Mouse (Mus musculus) midbrain, embryonic 10.5 days (tissue): Measurements from ENCODE around the gene Akr1b10. TPM values are rescaled to one million over a fixed set of nuclear protein-coding genes. Genes with fewer than 3 reads are reported as not detected.
"Not testable (repeated sequence)": the region's sequence is repeated elsewhere in the genome, so short reads cannot be mapped to it uniquely, and the experiment has no call there.

Source experiments
- DNase-seq: peaks from one replicate; pipeline ENCODE4 v3.0.0-alpha.2; 2017; ENCODE audit warnings: low spot score
- H3K27ac ChIP-seq: fragments of 300-500 bp; sonication (generic); replicated peaks from 2 replicates; pipeline ENCODE4 v1.5.1; 2016; ENCODE audit warnings: mild to moderate bottlenecking
- H3K27me3 ChIP-seq: fragments of 300-500 bp; sonication (generic); 2 replicates; pipeline ENCODE4 v1.6.1; 2016; ENCODE audit warnings: low read depth, mild to moderate bottlenecking; ENCODE audit not compliant: poor library complexity, severe bottlenecking
- H3K36me3 ChIP-seq: fragments of 300-500 bp; sonication (generic); 2 replicates; pipeline ENCODE4 v1.6.1; 2016; ENCODE audit warnings: mild to moderate bottlenecking, moderate library complexity
- H3K4me1 ChIP-seq: fragments of 300-500 bp; sonication (generic); 2 replicates; pipeline ENCODE4 v1.6.1; 2016
- H3K4me3 ChIP-seq: fragments of 300-500 bp; sonication (generic); 2 replicates; pipeline ENCODE4 v1.5.1; 2016; ENCODE audit warnings: mild to moderate bottlenecking, moderate library complexity
- H3K9me3 ChIP-seq: fragments of 300-500 bp; sonication (generic); replicated peaks from 2 replicates; pipeline ENCODE4 v1.6.1; 2016; ENCODE audit warnings: mild to moderate bottlenecking
- WGBS: fragments of 180-500 bp; shearing (Covaris S2); methylation state at CpG from one replicate; pipeline ENCODE4 v1.1.7; 2016; 5-methylcytosine and 5-hydroxymethylcytosine counted together
- polyA plus RNA-seq: library from polyadenylated mRNA; unstranded; fragments of >200 nt; fragmentation: Nextera tagmentation; extraction: Ambion mirVana; gene quantifications from 2 replicates; pipeline ENCODE4 v1.2.1, GENCODE M21; 2016

Gene Akr1b10
- polyA plus RNA-seq, 1 experiment from 2014 or later = 16.2 TPM

DNA sequence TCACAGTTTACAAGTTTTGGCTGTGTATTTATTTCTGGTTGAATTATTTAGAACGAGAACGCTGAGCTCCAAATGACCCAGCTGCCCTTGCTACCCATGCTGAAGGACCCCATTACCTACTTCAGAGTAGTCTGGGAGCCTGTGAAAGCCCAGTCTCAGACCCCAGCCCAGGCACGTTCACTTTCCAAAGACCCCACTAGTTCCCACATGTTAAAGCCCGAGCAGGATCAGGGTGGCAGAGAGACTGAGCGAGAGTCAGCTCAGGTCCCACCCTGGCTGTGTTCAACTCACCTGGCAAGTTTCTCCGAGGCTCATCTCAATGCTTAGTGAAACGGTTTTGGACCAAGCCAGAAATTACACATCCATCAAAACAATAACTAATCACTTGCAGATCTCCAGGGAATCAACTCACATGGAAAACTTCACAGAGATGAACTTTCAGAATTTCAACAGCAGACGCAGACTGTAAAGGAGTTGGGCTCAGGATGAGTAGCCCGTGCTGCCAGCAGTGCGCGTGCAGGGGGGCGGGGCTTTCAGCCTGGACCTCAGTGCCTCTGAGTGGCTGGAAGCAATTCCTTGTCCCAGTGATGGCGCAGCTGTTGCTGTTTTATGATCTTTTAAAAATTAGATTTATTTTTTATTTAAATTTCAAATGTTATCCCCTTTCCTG is 818 bp downstream of the Akr1b10 start:
- Histone ChIP-seq H3K9me3 (no peaks in the 10 kb centered on the region), H3K27ac (peak overlapping the region; percentile 75), H3K36me3 (peaks cover 9% of the 10 kb centered on the region; the same call in 1 of the 2 replicates), H3K4me3 (peak overlapping the region; percentile 63), H3K27me3 (no peaks in the 10 kb centered on the region), H3K4me1 (peaks cover 22% of the 10 kb centered on the region)
- 4% methylated on average over 13 of the region's 13 CpGs for WGBS
- DNase-seq = peak; percentile 25

GRCm38 (mm10) chr6:34388420-34389156 is 4.6 kb downstream of the Akr1b10 start:
- Histone ChIP-seq H3K27ac (no peak overlapping the region), H3K36me3 (peaks cover 30% of the 10 kb centered on the region), H3K4me3 (no peak overlapping the region), H3K9me3 (peaks cover 9% of the 10 kb centered on the region; the same call in 1 of the 2 replicates), H3K4me1 (peaks cover 18% of the 10 kb centered on the region), H3K27me3 (no peaks in the 10 kb centered on the region)
- 88% methylated on average over 4 of the region's 4 CpGs for WGBS
- no peak for DNase-seq

- no peak for DNase-seq
- peaks cover 5% of the 10 kb centered on the region; the same call in 1 of the 2 replicates for H3K9me3 ChIP-seq
- peaks cover 14% of the 10 kb centered on the region for H3K36me3 ChIP-seq
- WGBS = 87% methylated on average over 5 of the region's 5 CpGs
- no peak overlapping the region for H3K4me3 ChIP-seq
- H3K4me1 ChIP-seq = no peaks in the 10 kb centered on the region
- no peaks in the 10 kb centered on the region for H3K27me3 ChIP-seq
- H3K27ac ChIP-seq = no peak overlapping the region
Observed at GRCm38 (mm10) chr6:34395897-34396296, 11.9 kb downstream of the Akr1b10 start.

DNA sequence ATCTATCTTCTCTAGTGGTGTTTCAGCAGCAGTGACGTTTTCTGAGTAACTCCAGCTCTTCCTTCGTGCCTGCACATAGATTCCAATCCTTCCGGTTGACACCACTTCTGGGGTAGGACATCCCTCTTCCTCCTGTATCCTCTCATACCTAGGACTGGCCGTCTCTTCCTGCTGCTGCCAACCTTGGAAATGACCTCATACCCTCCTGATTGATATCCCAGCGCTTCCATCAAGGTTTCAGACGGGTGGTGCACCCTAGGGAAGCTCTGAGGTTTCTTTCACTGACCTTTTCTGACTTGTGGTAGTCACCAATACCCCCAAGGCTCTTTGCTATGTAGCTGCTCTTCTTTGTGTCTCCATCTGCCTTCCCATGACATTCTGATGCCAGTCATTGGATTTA is 14.4 kb downstream of the Akr1b10 start:
- DNase-seq = no peak
- no peaks in the 10 kb centered on the region for H3K9me3 ChIP-seq
- 87% methylated on average over 6 of the region's 6 CpGs for WGBS
- 0 out of 2 replicates have a peak, but pooled peaks cover 3% of the 10 kb centered on the region for H3K36me3 ChIP-seq
- H3K4me3 ChIP-seq = no peak overlapping the region
- H3K27ac ChIP-seq = no peak overlapping the region
- H3K27me3 ChIP-seq = no peaks in the 10 kb centered on the region
- no peaks in the 10 kb centered on the region for H3K4me1 ChIP-seq

GRCm38 (mm10) chr6:34399606-34400220 is 15.7 kb downstream of the Akr1b10 start:
- no peaks in the 10 kb centered on the region for H3K9me3 ChIP-seq
- no peaks in the 10 kb centered on the region for H3K27me3 ChIP-seq
- no peak overlapping the region for H3K27ac ChIP-seq
- DNase-seq = no peak
- WGBS = 83% methylated on average over 13 of the region's 13 CpGs
- no peak overlapping the region for H3K4me3 ChIP-seq
- no peaks in the 10 kb centered on the region for H3K4me1 ChIP-seq
- no peaks in the 10 kb centered on the region for H3K36me3 ChIP-seq

DNA sequence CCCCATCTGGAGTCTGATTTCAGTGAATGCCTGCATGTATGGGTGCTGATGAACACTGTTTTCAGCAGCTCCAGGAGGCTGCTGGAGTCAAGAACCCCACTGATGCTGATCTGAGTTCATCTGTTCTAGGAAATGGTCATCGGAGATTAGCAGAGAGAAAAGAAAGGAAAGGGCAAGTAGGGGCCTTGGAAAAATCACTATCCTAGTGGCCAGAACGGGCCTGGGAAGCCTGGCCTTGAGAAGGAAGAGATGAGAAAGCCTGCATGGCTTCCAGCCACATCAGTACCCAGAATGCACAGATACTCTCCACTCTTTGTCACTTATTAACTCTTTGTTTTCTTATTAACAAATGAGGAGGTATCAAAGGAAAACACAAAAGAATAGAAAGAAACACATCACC is 16.7 kb downstream of the Akr1b10 start:
- WGBS = 86% methylated on average over 2 of the region's 2 CpGs
- H3K27ac ChIP-seq = no peak overlapping the region
- no peak for DNase-seq
- no peaks in the 10 kb centered on the region for H3K9me3 ChIP-seq
- no peak overlapping the region for H3K4me3 ChIP-seq
- H3K36me3 ChIP-seq = no peaks in the 10 kb centered on the region
- no peaks in the 10 kb centered on the region for H3K4me1 ChIP-seq
- no peaks in the 10 kb centered on the region for H3K27me3 ChIP-seq

- Histone ChIP-seq H3K36me3 (no peaks in the 10 kb centered on the region), H3K9me3 (no peaks in the 10 kb centered on the region), H3K27ac (no peak overlapping the region), H3K4me1 (no peaks in the 10 kb centered on the region), H3K4me3 (no peak overlapping the region), H3K27me3 (no peaks in the 10 kb centered on the region)
- WGBS = 94% methylated on average over 4 of the region's 4 CpGs
- no peak for DNase-seq
Observed at GRCm38 (mm10) chr6:34406746-34407145, 22.7 kb downstream of the Akr1b10 start.

- Histone ChIP-seq H3K9me3 (no peaks in the 10 kb centered on the region), H3K4me3 (no peak overlapping the region), H3K4me1 (no peaks in the 10 kb centered on the region), H3K36me3 (no peaks in the 10 kb centered on the region), H3K27me3 (no peaks in the 10 kb centered on the region), H3K27ac (no peak overlapping the region)
- DNase-seq = no peak
- WGBS = 89% methylated on average over 10 of the region's 10 CpGs
Observed at GRCm38 (mm10) chr6:34407403-34407802, 23.4 kb downstream of the Akr1b10 start.

GRCm38 (mm10) chr6:34412023-34412422 is 28.0 kb downstream of the Akr1b10 start, which contains the start of gene Akr1b7:
TSS of gene Akr1b7 (plus strand) at chr6:34412334.
- Histone ChIP-seq H3K27ac (no peak within 1 kb of the TSS), H3K4me3 (no peak within 1 kb of the TSS), H3K27me3 (no peaks in the 10 kb centered on the region), H3K36me3 (no peaks in the 10 kb centered on the region), H3K4me1 (no peaks in the 10 kb centered on the region), H3K9me3 (no peaks in the 10 kb centered on the region)
- WGBS = 90% methylated on average over 6 of the region's 6 CpGs
- DNase-seq = no peak

DNA sequence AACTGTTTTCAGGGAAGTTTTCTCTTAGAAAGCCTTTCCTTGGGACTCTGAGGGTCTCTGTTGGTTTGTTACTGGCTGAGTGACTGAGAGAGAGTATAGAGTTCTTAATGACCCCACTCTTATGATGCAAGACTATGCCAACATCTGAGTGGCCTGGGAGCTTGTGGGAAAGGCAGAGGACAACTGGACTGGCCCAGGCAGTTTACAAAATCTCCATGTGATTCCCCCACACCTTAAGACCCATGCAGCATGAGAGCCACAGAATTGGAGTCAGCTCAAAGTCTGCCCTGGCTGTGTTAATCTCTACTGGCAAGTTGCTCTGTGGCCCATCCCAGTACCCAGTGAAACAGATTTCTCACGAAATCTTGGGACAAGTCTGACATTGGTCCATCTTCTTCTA is 28.7 kb downstream of the Akr1b10 start:
- Histone ChIP-seq H3K4me1 (no peaks in the 10 kb centered on the region), H3K27ac (no peak overlapping the region), H3K36me3 (no peaks in the 10 kb centered on the region), H3K9me3 (no peaks in the 10 kb centered on the region), H3K4me3 (no peak overlapping the region), H3K27me3 (no peaks in the 10 kb centered on the region)
- DNase-seq = no peak
- WGBS = 83% methylated on average over 1 of the region's 1 CpGs

GRCm38 (mm10) chr6:34413386-34413785 is 29.4 kb downstream of the Akr1b10 start:
- not testable (repeated sequence) for H3K27me3 ChIP-seq, H3K36me3 ChIP-seq, H3K27ac ChIP-seq, H3K4me3 ChIP-seq, H3K4me1 ChIP-seq, H3K9me3 ChIP-seq, DNase-seq
- 74% methylated on average over 1 of the region's 1 CpGs for WGBS

- 89% methylated on average over 2 of the region's 2 CpGs for WGBS
- Histone ChIP-seq H3K36me3 (no peaks in the 10 kb centered on the region), H3K4me1 (no peaks in the 10 kb centered on the region), H3K27ac (no peak overlapping the region), H3K27me3 (no peaks in the 10 kb centered on the region), H3K9me3 (no peaks in the 10 kb centered on the region), H3K4me3 (no peak overlapping the region)
- DNase-seq = no peak
Observed at GRCm38 (mm10) chr6:34416521-34416920, 32.5 kb downstream of the Akr1b10 start.

DNA sequence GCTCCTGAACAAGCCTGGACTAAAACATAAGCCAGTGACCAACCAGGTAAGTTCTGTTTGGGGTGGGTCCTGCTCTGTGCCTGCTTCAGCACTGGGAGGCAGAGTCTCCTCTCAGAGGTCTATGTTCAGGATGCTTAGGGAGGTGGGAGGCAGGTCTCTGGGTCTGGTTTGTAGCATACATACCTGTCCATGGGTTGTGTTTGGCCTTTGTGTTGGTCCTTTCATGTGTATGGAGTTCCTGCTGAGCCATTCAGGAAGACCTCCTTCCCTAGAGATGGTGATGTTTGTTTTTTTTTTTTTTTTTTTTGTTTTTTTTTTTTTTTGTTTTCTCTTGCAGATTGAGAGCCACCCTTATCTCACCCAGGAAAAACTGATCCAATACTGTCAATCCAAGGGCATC is 35.1 kb downstream of the Akr1b10 start:
- H3K4me3 ChIP-seq = no peak overlapping the region
- H3K27me3 ChIP-seq = no peaks in the 10 kb centered on the region
- DNase-seq = no peak
- no peak overlapping the region for H3K27ac ChIP-seq
- H3K4me1 ChIP-seq = no peaks in the 10 kb centered on the region
- H3K36me3 ChIP-seq = no peaks in the 10 kb centered on the region
- no peaks in the 10 kb centered on the region for H3K9me3 ChIP-seq
